Mouse (Mus musculus) lung, postnatal 0 days (tissue): ENCODE measurements around the gene Tdrd3.
A peak's percentile ranks its signal among the peaks of the same experiment; 100 is the strongest.

ENCODE experiments used
- CTCF ChIP-seq: IDR thresholded peaks from 2 replicates; pipeline ENCODE4 v1.5.1; 2016; ENCODE audit warnings: antibody characterized with exemption, mild to moderate bottlenecking
- EP300 ChIP-seq: IDR thresholded peaks from 2 replicates; pipeline ENCODE4 v1.6.1; 2016; ENCODE audit warnings: antibody characterized with exemption, mild to moderate bottlenecking, control low read depth

- TF ChIP-seq EP300, result 0 out of 2 replicates have a peak, but pooled peaks have one; percentile 30
- TF ChIP-seq CTCF, result no peak
These were observed 31.9 kb upstream of the Tdrd3 start for GRCm38 (mm10) chr14:87384288-87385268.
